ENCODE assay signal across 17 mouse cellular contexts in genomic region chr8:115089744-115090143, GRCm38 (mm10).
DNase-seq lines count a peak whose midpoint lies in the region; ATAC-seq and TF ChIP-seq lines count a peak whose summit lies in the region.
"Had no signal": no experiment of that assay in that cellular context is flagged by ENCODE, and none has a peak within 500 bp of the region (broad histone marks: within the 10 kb centered on the region; RNA-seq: fewer than 3 reads in every experiment).

No protein-coding gene starts in this region.

- WGBS in liver, postnatal 0 days (ENCODE audit: insufficient replicate concordance) = 20% methylated on average over 7 of the region's 7 CpGs

- H3K4me2 ChIP-seq in liver, postnatal 0 days (ENCODE audit: low read depth, low read length) = no peak overlapping the region
- H3K4me2 ChIP-seq: hindbrain, embryonic 13.5 days; neural tube, embryonic 13.5 days had no signal

- H3K36me3 ChIP-seq in liver, postnatal 0 days (replicated peaks; ENCODE audit: insufficient read depth, low read length) = no peaks in the 10 kb centered on the region
- H3K36me3 ChIP-seq: hindbrain, embryonic 13.5 days; neural tube, embryonic 13.5 days had no signal

- H3K27me3 ChIP-seq in liver, postnatal 0 days (ENCODE audit: insufficient read depth, low read length) = no peaks in the 10 kb centered on the region

- no peak for TF ChIP-seq EP300 in liver, postnatal 0 days (IDR thresholded peaks at IDR 0.05; ENCODE audit: low read depth)

- peak; percentile 8 for DNase-seq in kidney, postnatal 14 days
- DNase-seq in kidney, adult 8-10 months = no peak
- no peak for DNase-seq in liver, postnatal 0 days
- peak; percentile 19 for DNase-seq in naive thymus-derived CD4-positive, alpha-beta T cell, adult 2 months (ENCODE audit: low read depth)
- no peak for DNase-seq in layer of hippocampus, adult 9-11 months
- DNase-seq in gastrocnemius, adult 8-10 months (ENCODE audit: low spot score in 2 of 2) = no peak
- DNase-seq: adrenal gland, postnatal 10 days; cerebellum, adult 2 months; embryo, embryonic 11 days; heart, adult 18-20 months; kidney, adult 11 months; layer of hippocampus, postnatal 36 days; thymus, adult 18-20 months had no signal

- H3K9me3 ChIP-seq in liver, postnatal 0 days (ENCODE audit: low read length) = no peaks in the 10 kb centered on the region
- H3K9me3 ChIP-seq: hindbrain, embryonic 13.5 days had no signal

- H3K9ac ChIP-seq in liver, postnatal 0 days (replicated peaks) = no peak overlapping the region
- H3K9ac ChIP-seq: hindbrain, embryonic 13.5 days; neural tube, embryonic 13.5 days had no signal

- ATAC-seq in inflammation-experienced regulatory T-cells, adult 6 months = peak; percentile 80
- peak; percentile 62; the same call in 1 of the 2 replicates for ATAC-seq in liver, postnatal 0 days
- ATAC-seq: forebrain, embryonic 14.5 days had no signal

- TF ChIP-seq CTCF in liver, postnatal 0 days (IDR thresholded peaks at IDR 0.05; ENCODE audit: low read depth) = no peak

- H3K4me1 ChIP-seq in liver, postnatal 0 days (ENCODE audit: insufficient read depth) = no peaks in the 10 kb centered on the region
- H3K4me1 ChIP-seq: hindbrain, embryonic 13.5 days; neural tube, embryonic 13.5 days had no signal

- H3K27ac ChIP-seq in liver, postnatal 0 days (ENCODE audit: low read depth) = no peak overlapping the region
- H3K27ac ChIP-seq: hindbrain, embryonic 13.5 days; neural tube, embryonic 13.5 days had no signal

- no peak overlapping the region for H3K4me3 ChIP-seq in liver, postnatal 0 days (ENCODE audit: low read depth, low read length)
- H3K4me3 ChIP-seq: hindbrain, embryonic 13.5 days; neural tube, embryonic 13.5 days had no signal

Comparison
In these comparisons a context has a peak if more than half of its experiments do, and no peak if none do; other contexts are left out.
1. DNase-seq: peak in kidney, postnatal 14 days (single experiment) and naive thymus-derived CD4-positive, alpha-beta T cell, adult 2 months (single experiment); none in kidney, adult 8-10 months (0 of 2), liver, postnatal 0 days (single experiment), layer of hippocampus, adult 9-11 months (single experiment) and gastrocnemius, adult 8-10 months (0 of 2).